Mouse (Mus musculus) cerebellum, postnatal 36 days (tissue): ENCODE results near the gene Usp32.

Source experiments
- DNase-seq, 2 experiments: peaks; one replicate each; pipeline ENCODE4 v3.0.0; 2021 to 2022; ENCODE audit warnings: mixed read lengths in 2 of 2

Gene Usp32

DNA sequence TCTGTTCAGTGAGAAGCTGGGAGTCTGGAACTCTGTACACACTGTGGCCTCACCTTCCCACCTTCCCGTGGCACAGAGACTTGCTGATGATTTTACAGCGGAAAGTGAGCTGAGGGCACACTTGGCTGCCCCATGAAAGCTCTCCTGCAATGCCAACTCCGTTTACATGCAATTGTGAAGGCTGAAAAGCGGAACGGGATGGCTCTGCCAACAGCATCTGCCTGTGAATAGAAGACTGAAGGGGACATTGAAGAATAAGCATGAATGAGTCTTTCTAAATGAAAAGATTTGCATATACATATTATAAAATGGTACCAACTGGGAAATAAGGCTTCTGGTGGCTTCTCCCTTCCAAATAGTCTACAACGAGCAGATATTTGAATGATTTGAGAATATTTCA lies 192.8 kb downstream of the Usp32 start:
- no peak for DNase-seq

DNA sequence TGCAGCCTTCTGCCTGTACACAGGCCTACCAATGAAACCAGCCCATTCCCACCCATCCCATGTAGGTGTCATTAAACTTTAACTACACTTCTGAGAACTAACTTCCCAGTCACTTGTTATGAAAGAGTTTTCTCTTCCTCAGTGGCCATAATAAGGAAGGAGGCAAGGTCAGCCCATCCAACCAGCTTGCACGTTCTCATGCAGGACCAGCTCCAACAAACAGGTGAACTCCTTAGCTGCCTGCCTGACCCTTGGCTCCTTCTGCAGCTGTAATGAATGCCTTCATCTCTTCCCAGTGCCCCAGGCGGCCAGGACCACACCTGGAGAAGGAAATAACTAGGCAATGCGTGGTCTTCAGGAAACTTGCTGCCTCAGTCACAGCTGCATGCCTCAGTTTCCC lies 194.1 kb downstream of the Usp32 start:
- no peak for DNase-seq

DNA sequence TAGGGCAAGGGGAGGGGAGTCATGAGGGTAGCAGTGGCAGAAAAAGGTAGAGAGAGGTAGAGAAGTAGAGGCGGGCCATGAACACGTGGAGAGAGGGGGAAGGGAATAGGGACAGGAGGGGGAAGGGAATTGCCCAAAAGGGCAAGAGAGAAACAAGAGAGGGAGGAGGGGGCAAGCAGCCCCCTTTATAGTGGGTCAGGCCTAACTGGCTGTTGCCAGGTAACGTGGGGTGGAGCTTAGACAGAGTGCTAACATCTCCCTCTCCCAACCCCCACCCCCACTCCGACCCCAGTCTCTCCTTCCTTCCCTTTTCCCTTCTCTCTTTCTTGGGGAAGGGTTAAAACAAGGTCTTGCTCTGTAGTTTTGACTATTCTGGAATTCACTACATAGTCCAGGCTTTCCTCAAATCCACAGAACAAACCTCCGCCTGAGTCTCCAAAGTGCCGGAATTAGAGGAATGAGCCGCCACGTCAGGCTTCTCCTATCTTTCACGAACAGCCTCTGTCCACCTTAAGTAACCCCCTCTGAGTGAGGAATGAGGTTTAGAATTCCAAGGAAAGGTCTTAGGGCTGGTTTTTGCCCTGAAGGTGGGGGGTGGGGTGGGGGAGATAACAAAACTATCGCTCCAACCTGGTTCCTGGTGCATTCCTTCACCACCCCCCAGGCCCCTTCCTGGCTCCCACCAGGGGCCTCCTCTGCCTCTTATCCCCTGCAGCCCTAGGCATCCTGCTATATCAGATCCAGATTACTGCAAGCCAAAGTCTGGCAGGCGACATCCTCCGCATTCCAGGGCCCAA lies 195.1 kb downstream of the Usp32 start:
- no peak for DNase-seq

DNA sequence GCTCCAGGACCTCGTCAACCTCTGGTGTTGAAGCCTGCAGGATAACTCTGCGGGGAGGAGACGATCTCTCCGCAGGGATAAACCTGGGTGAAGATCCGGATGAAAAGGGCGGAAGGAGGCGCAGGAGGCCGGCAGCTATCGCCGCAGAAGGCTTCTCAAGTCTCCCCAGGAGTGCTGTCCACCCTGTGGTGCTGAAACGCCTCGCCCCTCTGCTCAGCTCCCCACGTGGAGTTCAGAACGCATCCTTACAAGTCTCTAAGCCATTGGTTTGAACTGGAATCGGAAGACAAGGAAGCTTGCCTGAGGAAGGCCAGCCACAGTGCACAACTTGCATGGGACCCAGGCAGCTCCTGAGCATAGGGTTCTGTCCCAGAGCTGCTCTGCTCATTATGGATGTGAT lies 196.0 kb downstream of the Usp32 start:
- DNase-seq, result no peak

DNA sequence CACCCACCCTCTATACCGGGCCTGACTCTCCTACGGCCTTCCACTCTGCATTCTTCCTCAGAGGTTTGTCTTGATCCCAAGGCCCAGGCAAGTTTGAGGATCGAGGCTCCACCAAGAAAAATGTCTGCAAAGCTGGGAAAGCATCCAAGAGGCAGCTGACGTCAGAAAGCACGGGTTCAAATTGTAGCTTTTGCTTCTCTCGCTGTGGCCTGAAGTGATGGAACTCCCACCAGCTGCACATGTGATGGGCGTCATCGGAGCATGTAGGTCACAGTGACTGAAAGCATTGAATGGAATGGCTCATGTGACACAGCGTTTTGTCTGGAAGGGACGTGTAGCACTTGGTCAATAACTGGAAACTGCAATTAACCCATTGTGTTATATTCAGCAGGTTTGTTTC lies 199.8 kb downstream of the Usp32 start:
- DNase-seq, result no peak

DNA sequence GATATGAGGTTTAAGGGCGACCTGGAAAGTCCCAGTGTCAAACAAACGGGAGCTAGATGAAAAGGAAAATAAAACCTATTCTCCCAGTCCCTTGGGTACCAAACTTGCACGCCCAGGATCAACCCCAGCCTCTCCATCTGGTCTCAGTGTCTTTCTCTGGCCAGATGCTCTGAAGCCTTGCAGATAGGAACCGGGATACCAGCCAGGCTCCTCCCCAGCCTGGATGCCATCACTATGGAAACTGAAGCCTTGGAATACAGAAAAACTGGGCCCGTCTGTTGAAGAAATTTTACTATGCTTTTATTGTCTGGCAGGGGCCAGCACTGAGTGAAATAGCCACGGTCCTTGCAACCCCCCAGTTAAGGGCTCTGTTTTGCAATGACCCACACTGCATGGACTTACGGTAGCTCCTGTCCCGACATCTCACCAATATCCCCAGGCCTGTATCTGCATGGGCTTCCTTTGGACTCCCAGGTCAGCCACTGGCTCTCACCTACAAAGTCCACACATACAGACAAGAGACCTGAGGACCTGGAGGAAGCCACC lies 200.4 kb downstream of the Usp32 start:
- no peak for DNase-seq
